Mouse (Mus musculus): Measurements from ENCODE around the gene Slc35b1.

Slc35b1 gene

GRCm38 (mm10) chr11:95417341-95417740 lies 32.8 kb downstream of the Slc35b1 start:
- no peak for DNase-seq (ENCODE audit: extremely low read depth, low read depth, low spot score)

DNA sequence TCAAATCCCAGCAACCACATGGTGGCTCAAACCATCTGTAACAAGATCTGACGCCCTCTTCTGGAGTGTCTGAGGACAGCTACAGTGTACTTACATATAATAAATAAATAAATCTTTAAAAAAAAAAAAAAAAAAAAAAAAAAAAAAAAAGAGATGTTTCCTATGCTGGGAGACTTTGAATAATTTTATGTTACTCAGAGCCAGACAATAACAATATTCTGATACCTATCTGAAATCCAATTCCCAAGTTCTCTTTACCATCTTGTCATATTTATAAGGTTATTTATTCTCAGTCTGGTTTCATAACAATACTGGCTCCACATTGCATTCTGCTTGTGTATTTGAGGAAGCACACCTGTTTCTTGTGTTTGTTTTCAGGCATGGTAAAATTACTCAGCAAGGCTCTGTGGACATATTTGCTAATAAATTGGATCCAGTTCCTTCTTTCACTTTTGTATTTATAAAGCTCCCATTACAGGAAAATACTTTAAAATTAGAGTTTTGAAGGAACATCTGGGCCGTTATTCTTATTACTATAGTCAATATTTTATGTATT lies 36.5 kb downstream of the Slc35b1 start:
- DNase-seq (ENCODE audit: extremely low read depth, low read depth, low spot score), result no peak

GRCm38 (mm10) chr11:95423505-95423904 lies 39.0 kb downstream of the Slc35b1 start:
- DNase-seq (ENCODE audit: extremely low read depth, low read depth, low spot score), result no peak

- no peak for DNase-seq (ENCODE audit: extremely low read depth, low read depth, low spot score)
These were observed 46.9 kb downstream of the Slc35b1 start for GRCm38 (mm10) chr11:95431344-95431743.

GRCm38 (mm10) chr11:95432194-95432593 lies 47.7 kb downstream of the Slc35b1 start:
- no peak for DNase-seq (ENCODE audit: extremely low read depth, low read depth, low spot score)
